Mouse (Mus musculus): ENCODE measurements around the gene Gpr162. TPM values are rescaled to one million over a fixed set of nuclear protein-coding genes. Genes with fewer than 3 reads are reported as not detected.
A peak's percentile ranks its signal among the peaks of the same experiment; 100 is the strongest.
"Not testable (repeated sequence)": the region's sequence is repeated elsewhere in the genome, so short reads cannot be mapped to it uniquely, and the experiment has no call there.

Gene Gpr162
- total RNA-seq (2022) = 1 to 10 TPM in 1 of 4 experiments, under 1 TPM in 3; 0.31 to 1.6 (median 0.74) TPM

GRCm38 (mm10) chr6:124863658-124864298 is at the start of gene Gpr162:
Gene Gpr162, minus strand, starts transcription at chr6:124863983.
- DNase-seq (ENCODE audit: low spot score) = no peak

- no peak for DNase-seq (ENCODE audit: low spot score)
These were observed 49.4 kb upstream of the Gpr162 start for GRCm38 (mm10) chr6:124913214-124913613.

- DNase-seq (ENCODE audit: low spot score) = no peak
These were observed 47.9 kb upstream of the Gpr162 start, which contains the start of gene Lag3 for GRCm38 (mm10) chr6:124911533-124912218. Gene Lag3, minus strand, starts transcription at chr6:124911705.

- no peak for DNase-seq (ENCODE audit: low spot score)
These were observed 46.2 kb upstream of the Gpr162 start for GRCm38 (mm10) chr6:124910032-124910431.

GRCm38 (mm10) chr6:124907767-124908166 is 44.0 kb upstream of the Gpr162 start:
- no peak for DNase-seq (ENCODE audit: low spot score)

- no peak for DNase-seq (ENCODE audit: low spot score)
These were observed 41.4 kb upstream of the Gpr162 start for GRCm38 (mm10) chr6:124904991-124905860.

GRCm38 (mm10) chr6:124904161-124904981 is 40.6 kb upstream of the Gpr162 start:
- peak; percentile 84 for DNase-seq (ENCODE audit: low spot score)

GRCm38 (mm10) chr6:124903580-124904151 is 39.9 kb upstream of the Gpr162 start:
- DNase-seq (ENCODE audit: low spot score) = peak; percentile 98

- no peak for DNase-seq (ENCODE audit: low spot score)
These were observed 38.1 kb upstream of the Gpr162 start for GRCm38 (mm10) chr6:124901851-124902250.

GRCm38 (mm10) chr6:124900801-124901480 is 37.2 kb upstream of the Gpr162 start:
- no peak for DNase-seq (ENCODE audit: low spot score)

GRCm38 (mm10) chr6:124900056-124900800 is 36.4 kb upstream of the Gpr162 start:
- DNase-seq (ENCODE audit: low spot score) = no peak

GRCm38 (mm10) chr6:124898359-124898758 is 34.6 kb upstream of the Gpr162 start:
- DNase-seq (ENCODE audit: low spot score) = no peak

GRCm38 (mm10) chr6:124894113-124894512 is 30.3 kb upstream of the Gpr162 start:
- DNase-seq (ENCODE audit: low spot score) = not testable (repeated sequence)

GRCm38 (mm10) chr6:124890997-124891396 is 27.2 kb upstream of the Gpr162 start:
- no peak for DNase-seq (ENCODE audit: low spot score)

- no peak for DNase-seq (ENCODE audit: low spot score)
These were observed 24.9 kb upstream of the Gpr162 start for GRCm38 (mm10) chr6:124888555-124889125.

- DNase-seq (ENCODE audit: low spot score) = no peak
These were observed 24.2 kb upstream of the Gpr162 start, which contains the start of gene Cd4 for GRCm38 (mm10) chr6:124887986-124888385. Gene Cd4, minus strand, starts transcription at chr6:124888221.

GRCm38 (mm10) chr6:124885956-124886381 is 22.2 kb upstream of the Gpr162 start:
- no peak for DNase-seq (ENCODE audit: low spot score)

GRCm38 (mm10) chr6:124884714-124885500 is 21.1 kb upstream of the Gpr162 start:
- DNase-seq (ENCODE audit: low spot score) = peak; percentile 33
